Mouse (Mus musculus): ENCODE data around the gene Gm17387.

DNA sequence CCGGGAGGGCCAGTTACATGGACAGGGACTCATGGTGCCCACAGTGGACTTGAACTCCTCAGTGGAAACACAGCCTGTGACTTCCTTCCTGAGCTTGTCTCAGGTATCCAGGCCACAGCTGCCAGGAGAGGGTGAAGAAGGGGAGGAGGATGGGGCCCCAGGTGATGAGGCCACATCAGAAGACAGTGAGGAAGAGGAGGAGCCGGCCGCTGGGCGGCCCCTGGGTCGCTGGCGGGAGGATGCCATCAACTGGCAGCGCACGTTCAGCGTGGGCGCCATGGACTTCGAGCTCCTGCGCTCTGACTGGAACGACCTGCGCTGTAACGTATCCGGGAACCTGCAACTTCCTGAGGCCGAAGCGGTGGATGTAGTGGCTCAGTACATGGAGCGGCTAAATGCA, 39.4 kb downstream of the Gm17387 start:
- no peak for TF ChIP-seq CTCF (conservative IDR thresholded peaks at IDR 0.05; ENCODE audit: low read length)
- TF ChIP-seq POU5F1 (IDR thresholded peaks at IDR 0.05; ENCODE audit: borderline replicate concordance, low read length), result no peak
- TF ChIP-seq NANOG (IDR thresholded peaks at IDR 0.05; ENCODE audit: borderline replicate concordance, low read length), result no peak

Measured in E14TG2a.4 (cell line).